In genomic region chr11:121236564-121237344, GRCm38 (mm10) we compare ENCODE assay signal across 8 mouse cellular contexts. TPM values are rescaled to one million over a fixed set of nuclear protein-coding genes. Genes with fewer than 3 reads are reported as not detected.
DNase-seq lines count a peak whose midpoint lies in the region; ATAC-seq lines count a peak whose summit lies in the region.

Narf (plus strand) TSS chr11:121237253.

- intact Hi-C loops in heart, postnatal 14 days (cut with DNase I), result loop anchor here (2.0 to 5.0 kb wide), 2 partner anchors 32 to 51 kb away; partner anchors contain the start of genes Hexdc and Ogfod3

- peak within 1 kb of the TSS; percentile 64 for H3K4me2 ChIP-seq in forebrain, embryonic 14.5 days (ENCODE audit: low read length)
- H3K4me2 ChIP-seq in neural tube, embryonic 15.5 days, result peak within 1 kb of the TSS; percentile 65

- H3K36me3 ChIP-seq in forebrain, embryonic 14.5 days (ENCODE audit: control insufficient read depth, insufficient read depth, low read length), result peaks cover 29% of the 10 kb centered on the region
- H3K36me3 ChIP-seq in neural tube, embryonic 15.5 days, result peaks cover 9% of the 10 kb centered on the region

- H3K9ac ChIP-seq in forebrain, embryonic 14.5 days (ENCODE audit: low read length), result peak within 1 kb of the TSS; percentile 87
- H3K9ac ChIP-seq in neural tube, embryonic 15.5 days (replicated peaks), result peak within 1 kb of the TSS; percentile 72

- H3K4me1 ChIP-seq in forebrain, embryonic 14.5 days (ENCODE audit: control insufficient read depth, insufficient read depth, low read length), result peaks cover 21% of the 10 kb centered on the region
- peaks cover 40% of the 10 kb centered on the region for H3K4me1 ChIP-seq in neural tube, embryonic 15.5 days

- H3K27me3 ChIP-seq in forebrain, embryonic 14.5 days (replicated peaks; ENCODE audit: control insufficient read depth, insufficient read depth, low read length), result no peaks in the 10 kb centered on the region
- no peaks in the 10 kb centered on the region for H3K27me3 ChIP-seq in neural tube, embryonic 15.5 days (replicated peaks)

- H3K4me3 ChIP-seq in forebrain, embryonic 14.5 days (ENCODE audit: low read depth, low read length), result peak within 1 kb of the TSS; percentile 77
- peak within 1 kb of the TSS; percentile 55 for H3K4me3 ChIP-seq in neural tube, embryonic 15.5 days (replicated peaks)

- peak; percentile 100 for ATAC-seq in forebrain, embryonic 14.5 days
- ATAC-seq in neural tube, embryonic 15.5 days (ENCODE audit: low FRiP score), result peak; percentile 100

- no peaks in the 10 kb centered on the region for H3K9me3 ChIP-seq in forebrain, embryonic 14.5 days (replicated peaks; ENCODE audit: control insufficient read depth, low read length)
- H3K9me3 ChIP-seq in neural tube, embryonic 15.5 days (replicated peaks), result no peaks in the 10 kb centered on the region

- peak within 1 kb of the TSS; percentile 100 for H3K27ac ChIP-seq in forebrain, embryonic 14.5 days (ENCODE audit: low read depth, low read length)
- H3K27ac ChIP-seq in neural tube, embryonic 15.5 days (replicated peaks), result peak within 1 kb of the TSS; percentile 100

- WGBS in forebrain, embryonic 14.5 days, result under 1% methylated on average over 50 of the region's 50 CpGs
- WGBS in neural tube, embryonic 15.5 days, result under 1% methylated on average over 50 of the region's 50 CpGs

- peak; percentile 100 for DNase-seq in ES-CJ7 (ENCODE audit: low read depth, low spot score)
- DNase-seq in cerebellum, adult 11 months, result peak; percentile 99
- peak; percentile 100 for DNase-seq in forebrain, embryonic 14.5 days (ENCODE audit: low spot score)
- peak; percentile 96 for DNase-seq in heart, postnatal 14 days
- peak; percentile 100 for DNase-seq in layer of hippocampus, adult 11-12 months (ENCODE audit: low spot score)
- DNase-seq in lung, adult 18-20 months, result peak; percentile 100
- peak; percentile 100 for DNase-seq in testis, postnatal 14 days (ENCODE audit: low spot score)

RNA-seq across cellular contexts. Expression of gene Narf, which starts in this region (rescaled TPM):
- 89.5 and 90.0 TPM in 2 replicates for polyA plus RNA-seq in forebrain, embryonic 14.5 days (2014; fragmentation: Nextera tagmentation; extraction: Ambion mirVana)
- 100 to 1,000 TPM; 102 to 103 TPM for total RNA-seq in heart, postnatal 14 days (2021)
- polyA plus RNA-seq in neural tube, embryonic 15.5 days (2015; fragmentation: Nextera tagmentation; extraction: Ambion mirVana), result 85.9 and 99.1 TPM in 2 replicates

Comparison
In these comparisons a context has a peak if more than half of its experiments do, and no peak if none do; other contexts are left out.
1. Peak in every context shown above with its lines: DNase-seq, ATAC-seq, H3K4me3 ChIP-seq and H3K27ac ChIP-seq.